Mouse (Mus musculus): ENCODE measurements around the gene Cd244a.

Gene Cd244a

DNA sequence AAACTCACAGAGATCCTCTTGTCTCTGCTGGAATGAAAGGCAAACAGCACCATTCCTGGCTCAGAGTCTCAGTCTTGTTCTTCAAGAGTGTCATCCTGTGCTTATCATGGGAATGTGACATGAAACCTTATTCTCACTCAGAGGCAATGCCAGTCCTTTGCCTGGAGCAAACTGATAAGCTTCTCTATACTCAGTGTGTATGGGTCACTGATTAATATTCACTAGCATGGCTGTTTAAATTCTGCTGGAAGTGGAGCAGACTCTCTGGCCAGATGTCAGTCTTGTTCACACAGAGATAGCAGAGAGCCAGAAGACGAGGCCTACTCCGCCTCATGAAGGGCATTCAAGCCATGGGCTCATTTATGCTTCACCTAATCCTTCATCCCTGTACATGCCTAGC lies 25.6 kb downstream of the Cd244a start:
- no peak for DNase-seq

DNA sequence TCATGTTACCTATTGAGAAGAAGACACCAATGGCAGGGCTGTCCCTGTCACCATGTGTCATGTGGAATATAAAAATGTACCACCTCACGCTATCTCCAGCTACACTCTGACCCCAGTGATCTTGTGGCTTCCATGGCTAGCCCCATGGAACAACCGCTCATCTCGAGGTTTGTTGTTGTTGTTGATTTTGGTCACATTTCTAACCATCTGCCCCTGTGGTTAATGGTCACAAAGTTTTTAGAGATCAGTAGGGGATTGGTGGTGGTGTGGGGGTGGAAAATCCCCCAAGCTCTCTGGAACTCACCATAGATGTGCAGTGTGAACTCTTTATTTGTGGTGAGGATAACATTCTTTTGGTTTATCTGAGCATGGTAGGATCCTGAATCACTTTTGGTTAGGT lies 45.7 kb downstream of the Cd244a start:
- no peak for DNase-seq

DNA sequence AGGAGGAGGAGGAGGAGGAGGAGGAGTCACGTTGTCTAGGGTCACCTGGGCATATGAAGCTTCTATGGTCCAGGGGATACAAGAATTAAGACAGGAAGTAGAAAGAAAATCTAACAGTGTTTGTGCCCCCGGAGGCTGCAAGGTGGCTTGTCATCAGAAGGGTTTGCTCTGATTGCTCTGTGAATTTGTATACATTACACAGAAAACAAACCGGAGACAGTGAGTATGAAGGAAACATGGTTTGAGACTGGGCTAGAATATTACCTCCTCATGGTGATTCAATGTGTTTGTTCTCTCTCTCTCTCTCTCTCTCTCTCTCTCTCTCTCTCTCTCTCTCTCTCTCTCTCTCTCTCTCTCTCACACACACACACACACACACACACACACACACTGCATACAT lies 47.7 kb downstream of the Cd244a start:
- no peak for DNase-seq

DNA sequence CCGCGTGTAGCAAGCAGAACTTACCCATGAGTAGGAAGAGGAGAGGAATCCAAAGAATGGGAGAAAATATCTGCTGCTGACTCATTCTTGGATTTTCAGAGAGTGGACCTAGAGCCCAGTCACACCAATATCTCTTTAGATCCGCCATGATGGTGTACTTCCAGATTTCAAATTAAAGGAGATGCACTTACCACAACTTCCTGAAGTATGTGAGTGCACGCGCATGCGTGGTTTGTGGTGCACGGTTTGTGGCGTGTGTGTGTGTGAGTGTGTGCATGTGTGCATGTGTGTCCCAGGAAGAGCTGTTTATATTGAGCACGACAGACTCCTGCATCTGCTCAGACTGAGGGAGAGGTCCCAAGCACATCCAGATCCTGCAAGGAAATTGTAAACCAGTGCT lies 48.2 kb downstream of the Cd244a start, which contains the start of gene Ly9:
Gene Ly9 (minus strand): TSS at position 235 of the 400 bp plus-strand sequence.
- DNase-seq, result no peak

DNA sequence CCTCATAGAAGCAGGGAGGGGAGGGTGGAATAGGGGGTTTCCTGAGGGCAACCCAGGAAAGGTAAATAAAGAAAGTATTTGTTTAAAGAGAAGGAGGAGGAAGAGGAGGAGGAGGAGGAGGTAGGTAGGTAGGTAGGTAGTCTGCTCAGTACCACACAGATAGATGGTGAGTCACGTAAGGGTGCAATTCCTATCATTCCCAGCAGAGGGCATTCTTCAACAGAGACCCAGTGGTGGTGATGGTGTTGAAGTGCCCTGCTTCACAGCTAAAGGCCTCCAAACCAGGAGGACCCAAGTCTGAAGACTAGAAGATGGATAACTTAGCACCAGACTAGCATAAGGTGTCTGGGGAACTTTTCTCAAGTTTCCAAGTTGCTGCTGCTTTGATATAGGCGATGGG lies 51.0 kb downstream of the Cd244a start:
- DNase-seq, result no peak

DNA sequence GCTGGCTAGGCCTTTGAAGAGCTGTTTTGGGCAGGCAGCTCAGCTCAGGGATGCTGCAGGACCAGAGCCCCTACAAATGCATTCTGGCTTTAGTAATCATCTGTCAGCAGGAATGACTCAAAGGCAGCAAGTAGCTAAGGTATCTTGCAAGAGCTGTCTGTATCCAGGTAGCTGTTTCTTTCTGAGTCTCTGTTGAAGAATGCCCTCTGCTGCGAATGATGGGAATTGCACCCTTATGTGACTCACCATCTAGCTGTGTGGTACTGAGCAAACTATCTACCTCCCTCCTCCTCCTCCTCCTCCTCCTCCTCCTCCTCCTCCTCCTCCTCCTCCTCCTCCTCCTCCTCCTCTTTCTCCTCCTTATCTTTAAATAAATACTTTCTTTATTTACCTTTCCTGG lies 51.8 kb downstream of the Cd244a start:
- DNase-seq, result no peak

DNA sequence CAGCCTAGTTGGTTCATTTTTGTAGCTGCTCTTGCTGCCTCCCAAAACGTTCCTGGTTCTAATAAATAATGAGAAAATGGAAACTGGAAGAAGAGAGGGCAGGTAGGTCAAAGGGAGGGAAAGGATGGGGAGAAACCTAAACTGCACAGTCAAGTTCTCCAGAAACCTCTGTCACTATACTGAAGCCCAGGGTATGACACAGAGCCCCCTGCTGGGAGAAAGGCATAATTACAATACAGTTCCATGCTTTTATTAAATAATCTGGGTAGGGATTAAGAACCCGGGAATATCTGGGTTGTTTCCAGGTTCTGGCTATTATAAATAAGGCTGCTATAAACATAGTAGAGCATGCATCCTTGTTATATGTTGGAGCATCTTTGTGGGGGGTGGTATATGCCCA lies 55.0 kb downstream of the Cd244a start:
- no peak for DNase-seq

DNA sequence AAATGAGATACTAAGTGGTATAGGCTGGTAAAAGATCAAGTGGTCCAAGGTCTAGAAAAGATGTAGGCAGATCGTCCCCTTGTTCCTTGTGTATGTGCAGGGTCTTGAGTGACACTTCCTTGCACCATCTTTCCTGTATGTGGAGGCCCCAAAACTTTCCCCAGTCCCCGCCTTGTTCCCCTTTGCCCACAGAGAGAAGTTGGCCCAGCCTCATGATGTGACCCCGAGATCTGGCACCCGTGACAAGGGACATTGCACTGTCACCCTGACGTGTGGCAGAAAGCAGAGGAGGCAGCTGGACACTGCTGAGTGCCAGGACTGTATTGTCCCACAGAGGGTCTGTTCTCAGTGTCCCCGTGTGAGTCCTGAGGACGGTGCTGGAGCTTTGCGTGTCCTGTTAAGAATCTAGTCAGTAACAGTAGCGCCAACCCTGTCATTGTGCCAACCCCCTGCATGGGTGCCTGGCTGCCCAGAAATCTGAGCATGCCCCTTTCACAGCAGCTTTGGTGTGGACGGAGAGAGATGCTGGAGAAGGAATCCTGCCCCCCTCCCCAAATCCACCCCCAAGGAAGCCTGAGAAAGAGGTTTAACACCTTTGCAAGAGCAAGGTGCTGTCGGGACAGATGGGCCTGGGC lies 58.0 kb downstream of the Cd244a start:
- DNase-seq, result no peak

DNA sequence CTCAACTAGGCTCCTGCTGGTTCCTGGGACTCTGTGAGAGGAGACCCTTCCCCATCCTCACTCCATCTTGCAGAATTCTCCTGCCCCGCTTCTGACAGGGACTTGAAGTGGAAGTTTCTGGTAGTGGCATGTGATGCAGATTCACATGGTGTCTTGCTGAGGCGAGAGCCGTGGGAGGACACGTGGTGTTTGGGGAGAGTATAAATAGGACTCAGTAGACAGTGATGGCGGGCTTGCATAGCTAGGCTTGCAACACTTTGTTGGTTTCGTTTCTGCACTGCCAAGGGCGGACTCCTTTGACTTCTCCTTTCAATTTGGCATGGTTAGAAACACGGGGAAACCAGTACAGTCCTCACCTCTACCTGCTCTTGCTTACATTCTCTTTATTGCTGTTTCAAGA lies 60.0 kb downstream of the Cd244a start:
- DNase-seq, result no peak

DNA sequence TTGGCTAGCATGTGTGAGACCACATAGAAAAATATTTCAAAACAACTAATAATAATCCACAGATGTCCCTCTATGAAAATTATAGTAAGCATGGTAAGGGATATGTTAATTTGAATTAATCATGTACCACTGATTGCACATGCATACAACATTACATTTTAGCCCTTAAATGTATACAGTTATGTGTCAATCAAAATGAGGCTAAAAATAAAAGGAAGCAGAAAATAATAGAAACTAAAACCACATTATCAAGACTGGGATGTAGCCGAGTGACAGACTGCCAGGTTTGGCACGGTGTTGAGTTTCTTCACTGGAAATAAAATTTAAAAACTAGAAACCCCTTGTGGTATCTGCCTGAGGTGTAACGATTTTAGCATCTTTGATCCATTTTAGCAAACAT lies 60.7 kb downstream of the Cd244a start:
- DNase-seq, result no peak

DNA sequence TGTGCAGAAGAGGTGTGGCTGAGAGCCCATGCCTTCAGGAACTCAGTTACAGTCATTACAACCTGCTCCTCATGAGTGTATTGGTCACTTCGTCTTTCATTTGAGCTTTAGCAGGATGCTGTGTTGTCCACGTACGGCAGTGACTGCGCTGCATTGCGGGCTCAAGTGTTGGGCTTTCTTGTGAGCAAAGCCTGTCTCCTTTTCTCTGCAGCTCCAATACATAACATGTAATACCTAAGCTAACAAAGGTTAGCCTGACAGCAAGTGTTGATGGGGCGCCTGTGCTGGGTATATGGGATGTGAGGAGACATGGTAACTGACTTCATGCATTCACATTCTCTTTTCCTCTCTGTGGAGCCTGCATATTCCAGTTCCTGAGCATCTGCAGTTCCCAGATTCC lies 61.1 kb downstream of the Cd244a start:
- DNase-seq, result no peak

DNA sequence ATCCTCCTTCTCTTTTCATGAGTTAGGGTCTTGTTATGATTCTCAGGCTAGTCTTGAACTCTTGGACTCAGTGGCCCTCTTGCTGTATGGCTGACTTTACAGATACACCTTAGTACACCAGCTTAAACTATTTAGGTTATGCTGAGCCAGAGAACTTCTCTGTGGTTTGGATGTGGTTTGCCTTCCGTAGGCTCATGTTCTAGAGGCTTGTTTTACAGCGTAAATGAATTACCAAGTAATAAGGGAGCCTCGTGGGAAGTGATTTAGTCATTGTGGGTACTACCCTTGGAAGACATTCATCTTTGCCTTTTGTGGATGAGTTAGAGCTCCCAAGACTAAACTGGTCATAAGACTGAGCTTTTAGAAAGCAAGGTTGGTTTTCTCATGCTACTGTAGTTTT lies 68.8 kb downstream of the Cd244a start:
- no peak for DNase-seq

DNA sequence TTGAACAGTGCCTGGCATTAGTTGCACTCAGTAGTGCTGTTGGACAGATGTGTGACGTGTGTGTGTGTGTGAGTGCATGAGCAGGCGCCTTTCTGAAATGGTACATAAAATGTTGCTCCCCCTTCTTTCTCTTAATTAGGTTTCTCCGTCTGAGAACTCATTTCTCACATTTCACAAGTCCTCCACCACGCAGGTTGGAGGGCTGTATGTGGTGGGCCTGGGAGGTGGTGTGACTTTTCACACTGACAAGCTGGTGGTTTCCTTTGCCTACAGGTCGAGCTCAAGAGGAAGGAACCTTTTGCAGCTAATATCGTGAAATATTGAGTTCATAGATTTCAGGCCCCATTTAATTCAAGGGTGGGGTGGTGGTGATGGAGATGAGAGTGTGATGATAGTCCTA lies 70.2 kb downstream of the Cd244a start:
- no peak for DNase-seq

DNA sequence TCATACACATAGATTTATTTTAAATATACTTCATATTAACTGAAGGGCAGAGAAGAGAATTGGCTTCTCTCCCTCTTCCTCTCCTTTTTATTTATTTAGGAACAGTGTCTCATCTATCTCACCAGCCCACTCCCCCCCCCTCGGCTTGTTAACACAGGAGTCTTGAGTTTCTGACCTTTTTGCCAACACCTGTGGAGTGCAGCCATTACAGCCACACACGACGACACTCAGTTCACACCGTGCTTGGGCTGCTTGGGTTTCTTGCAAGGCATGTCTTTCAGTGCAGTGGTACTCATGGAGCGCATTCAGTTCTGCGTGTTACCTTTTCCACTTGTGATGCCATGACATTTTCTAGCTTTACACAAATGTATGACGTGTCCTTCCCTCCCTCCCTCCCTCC lies 71.0 kb downstream of the Cd244a start:
- DNase-seq, result no peak

DNA sequence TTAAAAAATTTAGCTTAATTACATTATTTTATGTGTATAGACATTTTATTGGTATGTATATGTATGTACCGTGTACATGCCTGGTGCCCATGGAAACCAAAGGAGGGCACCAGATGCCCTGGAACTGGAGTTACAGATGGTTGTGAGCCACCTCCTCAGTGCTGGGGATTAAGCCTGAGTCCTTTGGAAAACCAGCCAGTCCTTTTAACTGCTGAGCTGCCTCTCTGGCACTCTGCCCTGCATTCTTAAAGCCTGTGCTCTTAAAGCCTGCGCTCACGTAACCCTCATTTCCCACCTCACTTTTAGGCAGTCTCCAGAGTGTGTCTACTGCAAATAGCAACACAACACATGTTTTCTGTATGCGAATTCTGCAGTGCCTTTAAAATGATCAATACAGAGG lies 71.9 kb downstream of the Cd244a start:
- no peak for DNase-seq

DNA sequence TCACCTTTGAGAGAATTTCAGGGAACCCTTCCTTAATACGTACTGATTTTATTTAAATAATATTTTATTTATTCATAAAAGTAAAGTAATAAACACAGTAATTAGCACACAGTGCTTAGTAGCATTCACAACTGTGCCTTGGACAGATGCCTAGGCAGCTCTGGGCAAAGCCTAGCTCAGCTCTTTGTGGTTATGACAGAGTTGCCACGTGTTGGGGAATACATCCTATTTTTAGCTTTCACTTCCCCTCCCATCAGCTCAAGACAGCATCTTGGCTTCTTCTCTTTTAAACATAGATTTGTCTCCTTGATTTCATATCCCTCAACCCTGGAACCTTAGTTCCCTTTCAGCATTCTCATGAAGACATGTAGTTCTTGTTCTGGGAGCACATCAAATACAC lies 72.5 kb downstream of the Cd244a start:
- DNase-seq, result no peak

DNA sequence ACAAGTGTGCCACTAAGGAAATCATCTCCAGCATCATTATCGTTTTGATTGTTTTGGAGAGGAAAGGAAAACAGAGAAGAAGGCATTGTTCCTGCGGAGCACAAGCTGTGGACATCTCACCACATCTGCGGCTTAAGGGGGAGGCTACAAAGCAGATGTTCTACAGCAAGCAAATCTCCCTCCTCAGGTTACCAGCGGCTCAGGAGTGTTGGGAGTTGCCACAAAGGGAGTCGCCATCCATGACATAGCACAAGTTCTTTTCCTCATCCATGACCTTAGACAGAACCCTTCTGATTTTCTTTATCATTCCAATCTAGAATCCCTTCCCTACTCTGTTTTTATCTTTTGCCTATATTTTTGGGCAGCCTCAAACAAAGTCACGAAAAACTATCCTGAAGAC lies 76.7 kb downstream of the Cd244a start:
- DNase-seq, result no peak

DNA sequence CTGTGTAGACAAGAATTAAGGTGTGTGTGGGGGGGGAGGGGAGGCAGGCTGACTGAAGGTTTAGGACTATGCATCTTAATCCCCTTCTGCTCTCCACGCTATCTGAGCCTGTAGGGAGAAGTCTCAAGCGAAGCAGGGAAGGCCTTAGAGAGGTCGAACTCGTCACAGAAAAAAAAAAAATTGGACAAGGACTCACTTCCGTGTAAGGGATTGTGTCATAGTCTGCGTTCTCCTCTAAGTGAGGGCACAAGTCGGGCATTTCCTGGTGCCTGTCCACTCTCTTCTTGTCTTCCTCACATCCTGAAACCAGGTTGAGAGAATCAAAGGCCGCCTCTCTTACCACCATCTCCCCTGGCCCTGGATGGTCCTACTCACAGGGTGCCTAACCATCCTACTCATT lies 78.1 kb downstream of the Cd244a start:
- DNase-seq, result no peak

DNA sequence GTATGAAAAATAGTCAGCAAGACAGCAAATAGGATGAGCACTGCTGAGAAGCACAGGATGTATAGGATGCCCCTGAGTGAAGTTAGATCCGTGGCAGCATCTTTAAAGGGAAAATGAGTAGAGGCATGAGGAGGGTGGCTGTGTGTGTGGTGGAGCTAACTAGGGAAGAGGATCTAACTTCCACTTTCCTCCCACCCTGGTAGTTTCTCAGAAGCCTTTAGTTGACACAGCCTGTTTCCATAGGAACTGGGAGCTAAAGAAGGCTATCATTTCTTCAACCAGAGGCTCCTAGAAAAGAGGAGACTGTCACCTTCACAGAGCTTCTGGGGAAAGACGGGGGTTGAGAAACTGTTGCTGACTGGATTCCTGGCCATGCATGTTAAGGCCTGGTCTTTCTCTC lies 79.7 kb downstream of the Cd244a start:
- DNase-seq, result no peak

DNA sequence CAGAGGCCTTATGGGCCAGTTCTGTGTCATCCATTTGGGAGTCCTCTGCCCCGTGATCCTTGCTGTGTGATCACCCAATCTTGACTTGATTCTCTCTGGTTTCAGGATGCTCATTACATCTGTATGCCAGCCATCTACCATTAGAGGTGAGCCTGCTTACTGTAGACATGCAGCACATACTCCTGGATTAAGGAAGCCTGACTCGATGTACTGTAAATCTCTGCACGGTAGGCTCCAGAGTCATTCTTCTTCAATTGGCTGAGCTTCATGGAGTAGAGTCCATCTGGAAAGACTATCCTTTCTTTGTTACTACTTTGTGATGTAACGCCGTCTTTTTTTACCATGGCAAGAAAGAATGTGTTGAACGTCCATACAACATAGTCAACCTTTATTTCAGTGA lies 81.8 kb downstream of the Cd244a start:
- DNase-seq, result no peak

DNA sequence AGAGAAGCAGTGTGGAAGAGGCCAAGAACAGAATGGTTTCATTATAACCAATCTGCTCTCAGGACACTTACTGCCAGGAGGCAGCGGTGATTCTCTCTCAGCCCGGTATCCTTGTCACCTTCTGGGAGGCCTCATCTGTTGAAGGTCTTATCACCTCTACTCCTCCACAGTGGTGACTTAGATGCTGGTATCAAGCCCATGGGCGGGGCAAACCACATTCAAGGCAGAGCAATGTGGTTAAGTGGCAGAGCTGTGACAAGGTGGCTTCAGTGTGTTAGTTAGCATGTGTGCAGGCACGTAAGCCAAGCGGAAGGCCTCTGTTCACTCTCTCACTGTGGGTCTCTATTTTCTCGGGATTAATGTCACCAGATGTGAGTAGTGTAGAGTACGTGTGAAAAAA lies 84.6 kb downstream of the Cd244a start:
- no peak for DNase-seq

DNA sequence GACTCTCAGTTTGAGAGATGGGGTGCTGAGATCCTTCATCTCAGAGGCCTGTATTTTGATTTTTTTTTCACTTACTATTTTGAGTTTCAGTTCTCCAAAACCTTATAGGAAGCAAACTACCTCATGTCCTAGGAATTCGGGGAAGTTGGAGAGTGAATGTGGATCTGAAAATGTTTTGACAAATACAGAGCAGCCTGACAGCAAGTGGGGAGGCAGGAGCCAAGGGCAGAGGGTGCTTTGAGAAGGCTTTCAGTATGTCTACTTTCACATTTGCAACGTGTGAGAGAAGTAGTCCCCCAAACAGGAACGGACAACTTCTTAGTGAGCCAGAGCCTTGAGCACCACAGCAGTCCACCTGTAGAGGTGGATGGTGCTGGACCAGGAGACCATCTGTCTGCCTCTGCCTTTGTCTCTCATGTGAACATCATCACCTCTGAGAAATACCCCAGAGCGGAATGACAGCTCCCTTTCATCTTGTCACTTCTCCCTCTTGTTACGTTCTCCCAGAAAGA lies 87.5 kb downstream of the Cd244a start:
- no peak for DNase-seq

DNA sequence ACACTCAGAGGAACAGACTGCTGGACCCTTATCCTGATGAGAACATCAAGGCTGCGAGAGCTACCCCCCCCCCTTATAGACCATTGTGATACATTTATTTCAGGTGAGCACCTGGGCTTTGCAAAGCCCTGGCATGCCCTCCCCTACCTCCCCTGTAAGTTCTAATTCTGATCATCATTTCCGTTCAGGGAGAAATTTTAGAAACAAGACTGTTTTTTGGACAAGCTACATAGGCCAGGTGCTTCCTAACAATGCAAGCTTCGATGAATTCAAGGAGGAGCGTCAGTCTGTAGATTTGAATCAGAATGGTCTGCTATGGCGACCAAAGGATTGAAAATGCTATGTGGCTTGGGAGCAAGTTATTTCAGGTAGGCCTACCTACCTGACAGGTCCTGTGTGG lies 88.7 kb downstream of the Cd244a start:
- no peak for DNase-seq

DNA sequence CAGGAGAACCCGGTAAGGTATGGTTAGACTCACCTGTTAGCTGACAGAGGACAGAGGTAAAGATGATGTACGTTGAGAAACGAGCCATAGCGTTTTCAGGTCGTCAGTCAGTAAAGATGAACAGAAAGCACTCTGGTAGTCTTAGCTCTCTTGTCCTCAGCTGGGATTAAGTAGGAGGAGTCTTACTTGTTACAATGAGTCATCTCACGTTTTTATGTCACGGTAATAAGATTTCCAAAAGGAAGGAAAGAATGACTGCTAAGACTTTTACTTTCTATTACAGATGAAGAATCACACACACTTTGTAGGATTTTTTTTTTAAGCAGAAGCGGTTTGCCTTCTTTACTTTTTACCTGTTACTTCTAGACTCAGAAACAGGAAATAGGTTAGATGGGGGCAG lies 89.8 kb downstream of the Cd244a start:
- DNase-seq, result no peak

DNA sequence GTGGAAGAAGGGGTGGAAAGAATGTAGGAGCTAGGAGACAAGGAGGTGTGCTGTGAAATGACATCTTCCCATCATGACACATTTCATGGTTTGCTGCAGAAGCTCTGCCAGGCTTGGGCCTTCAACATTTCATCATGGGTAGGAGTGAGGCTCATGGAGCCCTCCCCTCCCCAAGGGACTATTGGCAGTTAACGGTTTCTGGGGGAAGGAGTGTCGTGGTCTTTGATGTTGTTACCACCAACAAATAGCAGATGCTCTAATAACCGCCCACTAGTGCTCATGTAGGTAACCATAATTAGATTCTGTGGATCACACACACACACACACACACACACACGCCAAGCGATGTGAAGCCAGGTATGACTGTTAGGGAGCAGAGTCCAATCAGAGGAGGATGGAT lies 93.7 kb downstream of the Cd244a start, which contains the start of gene Slamf7:
Gene Slamf7 (minus strand): TSS at position 302 of the 400 bp plus-strand sequence.
- no peak for DNase-seq
